Mouse (Mus musculus) cerebellum, postnatal 25 days (tissue): ENCODE data around the gene Xcr1.

Source experiments
- DNase-seq, 2 experiments: peaks; one replicate each; pipeline ENCODE4 v3.0.0; 2021; ENCODE audit warnings: mixed read lengths in 2 of 2

The Xcr1 gene

GRCm38 (mm10) chr9:123814821-123815220 lies 47.0 kb downstream of the Xcr1 start:
- DNase-seq: peak; percentile 54 to 67

- no peak for DNase-seq
Measured at GRCm38 (mm10) chr9:123814326-123814725, 47.5 kb downstream of the Xcr1 start.

- no peak for DNase-seq
Measured at GRCm38 (mm10) chr9:123811831-123812230, 50.0 kb downstream of the Xcr1 start.

GRCm38 (mm10) chr9:123808583-123808982 lies 53.2 kb downstream of the Xcr1 start:
- DNase-seq: no peak

DNA sequence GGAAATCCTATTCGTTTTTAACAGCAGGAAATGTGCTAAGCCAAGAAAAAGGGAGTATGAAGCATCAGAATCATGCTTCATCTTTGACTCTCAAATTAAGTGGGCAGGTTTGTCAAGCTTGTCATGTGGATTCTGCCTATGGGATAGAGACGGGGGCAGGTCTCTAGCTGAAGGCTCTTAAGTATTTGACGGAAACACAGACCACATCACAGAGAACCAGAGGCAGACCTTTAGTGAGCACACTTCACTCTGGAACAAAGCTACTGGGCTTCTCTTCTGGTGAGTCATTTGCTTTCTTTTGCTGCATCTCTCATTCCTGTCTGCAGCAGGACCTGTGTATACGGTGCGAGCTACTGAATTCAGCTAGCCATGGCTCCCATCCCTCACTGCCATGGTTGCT lies 55.6 kb downstream of the Xcr1 start, which contains the start of gene Cxcr6:
Gene Cxcr6, plus strand, starts transcription at position 209 of the 400 bp plus-strand sequence.
- no peak for DNase-seq

- no peak for DNase-seq
Measured at GRCm38 (mm10) chr9:123805241-123805640, 56.6 kb downstream of the Xcr1 start.

DNA sequence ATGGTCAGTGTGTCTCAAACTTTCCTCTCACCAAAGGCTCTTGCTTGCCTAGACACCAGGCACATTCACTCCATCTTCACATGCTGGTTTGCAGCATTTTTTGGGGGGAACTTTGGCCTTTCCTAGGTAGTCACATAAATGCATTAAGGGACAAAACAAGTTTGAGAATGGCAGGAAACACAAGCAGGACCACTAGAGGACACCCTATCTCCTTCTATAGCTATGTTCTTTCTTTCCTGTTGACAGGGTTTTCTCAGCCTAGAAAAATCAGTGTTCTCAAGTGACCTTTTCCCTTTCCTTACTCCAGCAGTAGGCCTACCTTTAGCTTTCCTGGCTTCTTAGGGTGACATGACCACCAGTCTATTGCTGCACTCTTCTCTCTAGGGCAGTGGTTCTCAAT lies 58.9 kb downstream of the Xcr1 start:
- no peak for DNase-seq

GRCm38 (mm10) chr9:123802421-123802820 lies 59.4 kb downstream of the Xcr1 start:
- DNase-seq: no peak
